Mouse (Mus musculus) CH12.LX (cell line): Measurements from ENCODE around the gene Ppt2.

Source experiments
- POLR2A ChIP-seq: IDR thresholded peaks from 2 replicates; pipeline ENCODE4 v1.6.1; 2011; ENCODE audit warnings: low read depth, mild to moderate bottlenecking, improper control_type of control experiment, low read length
- ZMIZ1 ChIP-seq: IDR thresholded peaks from 2 replicates; pipeline ENCODE4 v1.6.1; 2012; ENCODE audit warnings: low read depth, mild to moderate bottlenecking, inconsistent platforms, low read length, improper control_type of control experiment

GRCm38 (mm10) chr17:34592581-34593549, 35.4 kb downstream of the Ppt2 start:
- no peak; the same call in 1 of the 2 replicates for TF ChIP-seq POLR2A
- TF ChIP-seq ZMIZ1: no peak
